Comparison of ENCODE assay signal across 11 mouse cellular contexts in genomic region chr4:142588418-142589083, GRCm38 (mm10).
DNase-seq lines count a peak whose midpoint lies in the region; ATAC-seq and TF ChIP-seq lines count a peak whose summit lies in the region.
"Had no signal": no experiment of that assay in that cellular context is flagged by ENCODE, and none has a peak within 500 bp of the region (broad histone marks: within the 10 kb centered on the region; RNA-seq: fewer than 3 reads in every experiment).

No protein-coding gene starts in this region.

- no peak for ATAC-seq in intestine, embryonic 14.5 days (replicated peaks; ENCODE audit: low FRiP score, low TSS enrichment, low read depth)
- ATAC-seq in intestine, embryonic 15.5 days, result no peak
- ATAC-seq in embryonic facial prominence, embryonic 15.5 days (ENCODE audit: insufficient number of reproducible peaks, low FRiP score, low TSS enrichment, low read depth), result no peak
- peak; percentile 75; the same call in 1 of the 2 replicates for ATAC-seq in midbrain, postnatal 0 days (ENCODE audit: low FRiP score)
- ATAC-seq in megakaryocyte, adult 5-6 weeks (ENCODE audit: poor library complexity, severe bottlenecking), result no peak

- H3K9me3 ChIP-seq in intestine, embryonic 14.5 days (ENCODE audit: control insufficient read depth, low read length), result no peaks in the 10 kb centered on the region
- H3K9me3 ChIP-seq in intestine, embryonic 15.5 days, result no peaks in the 10 kb centered on the region
- no peaks in the 10 kb centered on the region for H3K9me3 ChIP-seq in embryonic facial prominence, embryonic 15.5 days (replicated peaks)
- no peaks in the 10 kb centered on the region for H3K9me3 ChIP-seq in midbrain, postnatal 0 days (ENCODE audit: low read length)

- no peak for TF ChIP-seq CTCF in midbrain, postnatal 0 days (IDR thresholded peaks at IDR 0.05)

- peaks cover 15% of the 10 kb centered on the region for H3K4me1 ChIP-seq in intestine, embryonic 14.5 days (replicated peaks; ENCODE audit: control insufficient read depth, insufficient read depth, low read length)
- H3K4me1 ChIP-seq in intestine, embryonic 15.5 days (replicated peaks), result no peaks in the 10 kb centered on the region
- peaks cover 13% of the 10 kb centered on the region for H3K4me1 ChIP-seq in embryonic facial prominence, embryonic 15.5 days
- 0 out of 2 replicates have a peak, but pooled peaks cover 9% of the 10 kb centered on the region for H3K4me1 ChIP-seq in midbrain, postnatal 0 days (ENCODE audit: insufficient read depth, low read length)

- no peak overlapping the region for H3K9ac ChIP-seq in intestine, embryonic 14.5 days (ENCODE audit: low read length)
- no peak overlapping the region for H3K9ac ChIP-seq in intestine, embryonic 15.5 days
- no peak overlapping the region for H3K9ac ChIP-seq in embryonic facial prominence, embryonic 15.5 days
- H3K9ac ChIP-seq in midbrain, postnatal 0 days (replicated peaks; ENCODE audit: low read length, poor library complexity, severe bottlenecking), result 0 out of 2 replicates have a peak overlapping the region, but pooled peaks have one; percentile 19

- no peaks in the 10 kb centered on the region for H3K36me3 ChIP-seq in intestine, embryonic 14.5 days (ENCODE audit: control insufficient read depth, insufficient read depth, low read length)
- H3K36me3 ChIP-seq in intestine, embryonic 15.5 days, result no peaks in the 10 kb centered on the region
- no peaks in the 10 kb centered on the region for H3K36me3 ChIP-seq in embryonic facial prominence, embryonic 15.5 days
- H3K36me3 ChIP-seq in midbrain, postnatal 0 days (ENCODE audit: insufficient read depth, low read length), result no peaks in the 10 kb centered on the region

- 48% methylated on average over 24 of the region's 24 CpGs for WGBS in intestine, embryonic 14.5 days
- 54% methylated on average over 24 of the region's 24 CpGs for WGBS in intestine, embryonic 15.5 days
- 35% methylated on average over 24 of the region's 24 CpGs for WGBS in embryonic facial prominence, embryonic 15.5 days
- 32% methylated on average over 24 of the region's 24 CpGs for WGBS in midbrain, postnatal 0 days

- no peak overlapping the region for H3K4me2 ChIP-seq in intestine, embryonic 14.5 days (ENCODE audit: low read length)
- H3K4me2 ChIP-seq in intestine, embryonic 15.5 days (replicated peaks), result no peak overlapping the region
- H3K4me2 ChIP-seq in embryonic facial prominence, embryonic 15.5 days (replicated peaks), result peak overlapping the region; percentile 27
- H3K4me2 ChIP-seq in midbrain, postnatal 0 days (ENCODE audit: low read depth, low read length, poor library complexity, severe bottlenecking), result peak overlapping the region; percentile 22; the same call in 1 of the 2 replicates

- H3K27ac ChIP-seq in intestine, embryonic 14.5 days (ENCODE audit: low read depth), result peak overlapping the region; percentile 9; the same call in 1 of the 2 replicates
- H3K27ac ChIP-seq in intestine, embryonic 15.5 days, result no peak overlapping the region
- H3K27ac ChIP-seq in embryonic facial prominence, embryonic 15.5 days (replicated peaks), result no peak overlapping the region
- peak overlapping the region; percentile 2 for H3K27ac ChIP-seq in midbrain, postnatal 0 days (ENCODE audit: low read depth, low read length)

- no peak for DNase-seq in intestine, embryonic 14.5 days (ENCODE audit: low spot score)
- DNase-seq in kidney, postnatal 10 days, result peak; percentile 13
- DNase-seq in midbrain, postnatal 0 days (ENCODE audit: low spot score), result peak; percentile 37
- no peak for DNase-seq in heart, postnatal 36 days
- DNase-seq in urinary bladder, postnatal 4 days (ENCODE audit: low spot score in 2 of 2), result no peak
- DNase-seq: gastrocnemius, postnatal 25 days; thymus, adult 2 months had no signal

- no peak overlapping the region for H3K4me3 ChIP-seq in intestine, embryonic 14.5 days (ENCODE audit: low read depth, low read length)
- no peak overlapping the region for H3K4me3 ChIP-seq in intestine, embryonic 15.5 days (replicated peaks)
- peak overlapping the region; percentile 10 for H3K4me3 ChIP-seq in embryonic facial prominence, embryonic 15.5 days (replicated peaks)
- peak overlapping the region; percentile 12; the same call in 1 of the 2 replicates for H3K4me3 ChIP-seq in midbrain, postnatal 0 days (ENCODE audit: low read depth, low read length)
- H3K4me3 ChIP-seq: myocyte had no signal

- intact Hi-C loops in heart, postnatal 36 days (cut with DNase I), result no loop called here

- H3K27me3 ChIP-seq in intestine, embryonic 14.5 days (replicated peaks; ENCODE audit: control insufficient read depth, insufficient read depth, low read length), result no peaks in the 10 kb centered on the region
- no peaks in the 10 kb centered on the region for H3K27me3 ChIP-seq in intestine, embryonic 15.5 days (replicated peaks)
- H3K27me3 ChIP-seq in embryonic facial prominence, embryonic 15.5 days, result no peaks in the 10 kb centered on the region
- H3K27me3 ChIP-seq in midbrain, postnatal 0 days (ENCODE audit: insufficient read depth, low read length), result no peaks in the 10 kb centered on the region

Comparison
In these comparisons a context has a peak if more than half of its experiments do, and no peak if none do; other contexts are left out.
1. H3K27ac ChIP-seq: peak in intestine, embryonic 14.5 days (single experiment) and midbrain, postnatal 0 days (single experiment); none in intestine, embryonic 15.5 days (single experiment) and embryonic facial prominence, embryonic 15.5 days (single experiment).
2. DNase-seq: peak in kidney, postnatal 10 days (single experiment) and midbrain, postnatal 0 days (single experiment); none in intestine, embryonic 14.5 days (single experiment), heart, postnatal 36 days (0 of 2) and urinary bladder, postnatal 4 days (0 of 2).
3. H3K4me2 ChIP-seq: peak in embryonic facial prominence, embryonic 15.5 days (single experiment) and midbrain, postnatal 0 days (single experiment); none in intestine, embryonic 14.5 days (single experiment) and intestine, embryonic 15.5 days (single experiment).
4. H3K4me3 ChIP-seq: peak in embryonic facial prominence, embryonic 15.5 days (single experiment) and midbrain, postnatal 0 days (single experiment); none in intestine, embryonic 14.5 days (single experiment) and intestine, embryonic 15.5 days (single experiment).